Mouse (Mus musculus) liver, postnatal 0 days (tissue): ENCODE data around the gene Inpp4a.

Experiments
- CTCF ChIP-seq: sonication (generic); IDR thresholded peaks from 2 replicates; pipeline ENCODE4 v1.5.1; 2016; ENCODE audit warnings: antibody characterized with exemption, low read depth
- EP300 ChIP-seq: IDR thresholded peaks from 2 replicates; pipeline ENCODE4 v1.6.1; 2016; ENCODE audit warnings: antibody characterized with exemption, low read depth, mild to moderate bottlenecking

GRCm38 (mm10) chr1:37317644-37318285, 18.1 kb downstream of the Inpp4a start:
- TF ChIP-seq EP300 (no peak), CTCF (no peak)
